Mouse (Mus musculus) thymus, adult 2 months (tissue): ENCODE results near the gene Ncan.
"Not testable (repeated sequence)": the region's sequence is repeated elsewhere in the genome, so short reads cannot be mapped to it uniquely, and the experiment has no call there.

Experiments used
- CTCF ChIP-seq: fragments of 200-500 bp; IDR thresholded peaks from 2 replicates; pipeline ENCODE4 v1.5.1; 2012; ENCODE audit warnings: mild to moderate bottlenecking, control low read depth, low read length, moderate library complexity, borderline replicate concordance; ENCODE audit not compliant: control insufficient read depth, poor library complexity, insufficient read depth; ENCODE audit errors: extremely low read depth
- POLR2A ChIP-seq: fragments of 200-500 bp; IDR thresholded peaks from 2 replicates; pipeline ENCODE4 v1.6.1; 2012; ENCODE audit warnings: mild to moderate bottlenecking, low read length, control low read depth, moderate library complexity; ENCODE audit not compliant: control insufficient read depth, poor library complexity, insufficient read depth; ENCODE audit errors: extremely low read depth

- not testable (repeated sequence) for TF ChIP-seq CTCF, POLR2A
Observed at GRCm38 (mm10) chr8:70050434-70050833, 70.2 kb downstream of the Ncan start.
